Mouse (Mus musculus): Measurements from ENCODE around the gene Hoxd10. TPM values are rescaled to one million over a fixed set of nuclear protein-coding genes. Genes with fewer than 3 reads are reported as not detected.

Gene Hoxd10
- polyA plus RNA-seq, 1 experiment from 2014 or later, result not detected

GRCm38 (mm10) chr2:74688795-74689573, 2.7 kb upstream of the Hoxd10 start:
- Histone ChIP-seq H3K4me1 (peaks cover 8% of the 10 kb centered on the region), H3K4me3 (no peak overlapping the region), H3K27ac (replicated peaks) (no peak overlapping the region), H3K27me3 (ENCODE audit: low read depth, poor library complexity, severe bottlenecking) (peaks cover 100% of the 10 kb centered on the region), H3K9me3 (replicated peaks) (no peaks in the 10 kb centered on the region), H3K36me3 (no peaks in the 10 kb centered on the region)
- WGBS, result 5% methylated on average over 12 of the region's 12 CpGs
- no peak for DNase-seq (ENCODE audit: low spot score)

- Histone ChIP-seq H3K27me3 (ENCODE audit: low read depth, poor library complexity, severe bottlenecking) (peaks cover 100% of the 10 kb centered on the region), H3K27ac (replicated peaks) (no peak overlapping the region), H3K4me1 (peaks cover 8% of the 10 kb centered on the region), H3K9me3 (replicated peaks) (no peaks in the 10 kb centered on the region), H3K4me3 (no peak overlapping the region), H3K36me3 (no peaks in the 10 kb centered on the region)
- no peak for DNase-seq (ENCODE audit: low spot score)
- WGBS, result 1% methylated on average over 24 of the region's 24 CpGs
Observed at GRCm38 (mm10) chr2:74689574-74690337, 2.0 kb upstream of the Hoxd10 start.

GRCm38 (mm10) chr2:74690338-74690716, 1.4 kb upstream of the Hoxd10 start:
- 9% methylated on average over 8 of the region's 8 CpGs for WGBS
- no peak for DNase-seq (ENCODE audit: low spot score)
- Histone ChIP-seq H3K36me3 (no peaks in the 10 kb centered on the region), H3K27ac (replicated peaks) (no peak overlapping the region), H3K4me1 (peaks cover 8% of the 10 kb centered on the region), H3K4me3 (no peak overlapping the region), H3K27me3 (ENCODE audit: low read depth, poor library complexity, severe bottlenecking) (peaks cover 100% of the 10 kb centered on the region), H3K9me3 (replicated peaks) (no peaks in the 10 kb centered on the region)

- DNase-seq (ENCODE audit: low spot score), result no peak
- Histone ChIP-seq H3K27me3 (ENCODE audit: low read depth, poor library complexity, severe bottlenecking) (peaks cover 100% of the 10 kb centered on the region), H3K9me3 (replicated peaks) (no peaks in the 10 kb centered on the region), H3K27ac (replicated peaks) (no peak overlapping the region), H3K4me3 (no peak overlapping the region), H3K36me3 (no peaks in the 10 kb centered on the region), H3K4me1 (peaks cover 8% of the 10 kb centered on the region)
- WGBS, result 5% methylated on average over 35 of the region's 35 CpGs
Observed at GRCm38 (mm10) chr2:74691995-74692807, 477 bp downstream of the Hoxd10 start.

- WGBS, result 2% methylated on average over 20 of the region's 20 CpGs
- Histone ChIP-seq H3K36me3 (no peaks in the 10 kb centered on the region), H3K4me1 (peaks cover 13% of the 10 kb centered on the region), H3K27ac (replicated peaks) (no peak overlapping the region), H3K9me3 (replicated peaks) (no peaks in the 10 kb centered on the region), H3K4me3 (no peak overlapping the region), H3K27me3 (ENCODE audit: low read depth, poor library complexity, severe bottlenecking) (peaks cover 100% of the 10 kb centered on the region)
- DNase-seq (ENCODE audit: low spot score), result no peak
Observed at GRCm38 (mm10) chr2:74692808-74693431, 1.2 kb downstream of the Hoxd10 start.

- DNase-seq (ENCODE audit: low spot score), result peak; percentile 24
- no peak overlapping the region for H3K27ac ChIP-seq (replicated peaks)
- no peak overlapping the region for H3K4me3 ChIP-seq
- H3K36me3 ChIP-seq, result no peaks in the 10 kb centered on the region
- H3K4me1 ChIP-seq, result peaks cover 18% of the 10 kb centered on the region
- no peaks in the 10 kb centered on the region for H3K9me3 ChIP-seq (replicated peaks)
- 9% methylated on average over 4 of the region's 4 CpGs for WGBS
- H3K27me3 ChIP-seq (ENCODE audit: low read depth, poor library complexity, severe bottlenecking), result peaks cover 100% of the 10 kb centered on the region
Observed at GRCm38 (mm10) chr2:74693432-74693827, 1.7 kb downstream of the Hoxd10 start.

GRCm38 (mm10) chr2:74694066-74694465, 2.3 kb downstream of the Hoxd10 start:
- peak; percentile 56 for DNase-seq (ENCODE audit: low spot score)
- 2% methylated on average over 16 of the region's 16 CpGs for WGBS
- H3K36me3 ChIP-seq, result no peaks in the 10 kb centered on the region
- H3K27me3 ChIP-seq (ENCODE audit: low read depth, poor library complexity, severe bottlenecking), result peaks cover 100% of the 10 kb centered on the region
- H3K4me1 ChIP-seq, result peaks cover 21% of the 10 kb centered on the region
- no peak overlapping the region for H3K4me3 ChIP-seq
- no peaks in the 10 kb centered on the region for H3K9me3 ChIP-seq (replicated peaks)
- no peak overlapping the region for H3K27ac ChIP-seq (replicated peaks)

- Histone ChIP-seq H3K9me3 (replicated peaks) (no peaks in the 10 kb centered on the region), H3K36me3 (no peaks in the 10 kb centered on the region), H3K27ac (replicated peaks) (no peak overlapping the region), H3K4me3 (no peak overlapping the region), H3K27me3 (ENCODE audit: low read depth, poor library complexity, severe bottlenecking) (peaks cover 100% of the 10 kb centered on the region), H3K4me1 (peaks cover 21% of the 10 kb centered on the region)
- 12% methylated on average over 1 of the region's 1 CpGs for WGBS
- DNase-seq (ENCODE audit: low spot score), result peak; percentile 20
Observed at GRCm38 (mm10) chr2:74695383-74695782, 3.7 kb downstream of the Hoxd10 start.

- peak; percentile 22 for DNase-seq (ENCODE audit: low spot score)
- WGBS, result 3% methylated on average over 7 of the region's 7 CpGs
- peaks cover 21% of the 10 kb centered on the region for H3K4me1 ChIP-seq
Observed at GRCm38 (mm10) chr2:74695813-74696430, 4.2 kb downstream of the Hoxd10 start.

GRCm38 (mm10) chr2:74696442-74697335, 5.0 kb downstream of the Hoxd10 start:
- Histone ChIP-seq H3K4me3 (no peak overlapping the region), H3K4me1 (peaks cover 13% of the 10 kb centered on the region), H3K27ac (replicated peaks) (no peak overlapping the region), H3K9me3 (replicated peaks) (no peaks in the 10 kb centered on the region), H3K27me3 (ENCODE audit: low read depth, poor library complexity, severe bottlenecking) (peaks cover 100% of the 10 kb centered on the region), H3K36me3 (no peaks in the 10 kb centered on the region)
- under 1% methylated on average over 34 of the region's 34 CpGs for WGBS
- DNase-seq (ENCODE audit: low spot score), result peak; percentile 28

More at GRCm38 (mm10) chr2:74695813-74696430, 4.2 kb downstream of the Hoxd10 start:
- Histone ChIP-seq H3K27me3 (ENCODE audit: low read depth, poor library complexity, severe bottlenecking) (peaks cover 100% of the 10 kb centered on the region), H3K9me3 (replicated peaks) (no peaks in the 10 kb centered on the region), H3K27ac (replicated peaks) (no peak overlapping the region), H3K36me3 (no peaks in the 10 kb centered on the region), H3K4me3 (no peak overlapping the region)

GRCm38 (mm10) chr2:74697567-74698121, 5.9 kb downstream of the Hoxd10 start, which contains the start of gene Hoxd9:
Gene Hoxd9, plus strand, starts transcription at chr2:74697727.
- H3K36me3 ChIP-seq, result no peaks in the 10 kb centered on the region
- under 1% methylated on average over 43 of the region's 43 CpGs for WGBS
- H3K4me1 ChIP-seq, result peaks cover 13% of the 10 kb centered on the region
- peak within 1 kb of the TSS; percentile 44 for H3K4me3 ChIP-seq
- H3K27ac ChIP-seq (replicated peaks), result no peak within 1 kb of the TSS
- peak; percentile 77 for DNase-seq (ENCODE audit: low spot score)
- H3K27me3 ChIP-seq (ENCODE audit: low read depth, poor library complexity, severe bottlenecking), result peaks cover 100% of the 10 kb centered on the region
- no peaks in the 10 kb centered on the region for H3K9me3 ChIP-seq (replicated peaks)
